24 mouse cellular contexts compared by ENCODE assay signal in the genomic region with DNA sequence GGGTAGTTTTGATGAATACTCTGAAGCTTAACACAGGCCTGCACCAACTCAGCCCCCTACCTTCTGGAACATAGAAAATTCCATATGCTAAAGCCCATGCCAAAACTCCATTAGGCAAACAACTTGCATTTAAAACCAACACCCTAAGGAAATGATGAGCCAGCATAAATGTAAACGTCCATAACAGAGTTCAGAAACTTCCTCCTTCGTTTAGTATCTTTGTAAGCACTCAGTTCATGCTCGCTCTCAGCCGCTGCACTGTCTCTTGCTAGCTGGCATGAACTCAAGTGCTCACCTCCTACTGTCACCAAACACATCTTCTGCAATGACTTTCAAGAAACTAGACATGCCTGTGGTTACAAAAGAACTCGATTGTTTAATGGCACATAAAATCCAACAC. TPM values are rescaled to one million over a fixed set of nuclear protein-coding genes. Genes with fewer than 3 reads are reported as not detected.
A peak's percentile ranks its signal among the peaks of the same experiment; 100 is the strongest.
DNase-seq lines count a peak whose midpoint lies in the region; ATAC-seq and TF ChIP-seq lines count a peak whose summit lies in the region.
"Had no signal": no experiment of that assay in that cellular context is flagged by ENCODE, and none has a peak within 500 bp of the region (broad histone marks: within the 10 kb centered on the region; RNA-seq: fewer than 3 reads in every experiment).

No protein-coding gene starts in this region.

- H3K27ac ChIP-seq in CH12.LX (ENCODE audit: insufficient read depth, low read depth): no peak overlapping the region
- H3K27ac ChIP-seq in ES-E14 (ENCODE audit: insufficient read depth, low read depth, low read length, poor library complexity, severe bottlenecking): no peak overlapping the region
- no peak overlapping the region for H3K27ac ChIP-seq in forebrain, embryonic 11.5 days (ENCODE audit: low read depth, low read length)
- H3K27ac ChIP-seq: embryonic facial prominence, embryonic 10.5 days; embryonic facial prominence, embryonic 12.5 days; forebrain, embryonic 13.5 days; forebrain, embryonic 15.5 days had no signal

- dilution Hi-C loops in CH12.LX (cut with MboI; ENCODE audit: extremely low pct_ligation_motif_present, extremely low pct_unique_long_range_greater_than_20kb, low sequenced_read_pairs): no loop called here

- no peak for TF ChIP-seq EP300 in CH12.LX (IDR thresholded peaks at IDR 0.05; ENCODE audit: low read length)

- ATAC-seq in common myeloid progenitor, adult 5-6 weeks (replicated peaks; ENCODE audit: low read depth, poor library complexity, severe bottlenecking): peak; percentile 58; the same call in 1 of the 2 replicates
- ATAC-seq in forebrain, embryonic 11.5 days (replicated peaks; ENCODE audit: low FRiP score): no peak
- ATAC-seq: activated CD4-positive, CD25-positive, alpha-beta regulatory T cell, adult 4 months; forebrain, embryonic 13.5 days; forebrain, embryonic 15.5 days; forebrain, postnatal 0 days had no signal

- H3K4me1 ChIP-seq in CH12.LX (ENCODE audit: control insufficient read depth in 1 of 2, insufficient read depth in 2 of 2) (peaks cover 0 to 15% of the 10 kb centered on the region in 2 experiments; a peak in 2 of 4 replicates), ES-E14 (ENCODE audit: control insufficient read depth in 2 of 2, insufficient read depth in 2 of 2, low read length in 2 of 2, poor library complexity in 1 of 2) (no peaks in the 10 kb centered on the region; a peak in 1 of 4 replicates)
- no peaks in the 10 kb centered on the region for H3K4me1 ChIP-seq in forebrain, embryonic 11.5 days (replicated peaks; ENCODE audit: control insufficient read depth, insufficient read depth, low read length)
- H3K4me1 ChIP-seq: embryonic facial prominence, embryonic 10.5 days; forebrain, embryonic 13.5 days; forebrain, embryonic 15.5 days had no signal

- no peak for TF ChIP-seq CTCF in CH12.LX (conservative IDR thresholded peaks at IDR 0.05 in 1 of 2, IDR thresholded peaks at IDR 0.05 in 1 of 2; ENCODE audit: low read depth in 2 of 2, low read length in 2 of 2)

- H3K9me3 ChIP-seq in CH12.LX (replicated peaks; ENCODE audit: low read length): no peaks in the 10 kb centered on the region
- H3K9me3 ChIP-seq in ES-E14 (ENCODE audit: control insufficient read depth, insufficient read depth, low read depth, low read length): no peaks in the 10 kb centered on the region
- H3K9me3 ChIP-seq in forebrain, embryonic 11.5 days (ENCODE audit: control insufficient read depth, low read length): no peaks in the 10 kb centered on the region
- H3K9me3 ChIP-seq: embryonic facial prominence, embryonic 10.5 days; embryonic facial prominence, embryonic 12.5 days; forebrain, embryonic 13.5 days; forebrain, embryonic 15.5 days had no signal

- peaks cover 0 to 37% of the 10 kb centered on the region in 2 experiments for H3K36me3 ChIP-seq in CH12.LX (replicated peaks in 1 of 2; ENCODE audit: control insufficient read depth in 1 of 2, insufficient read depth in 1 of 2, low read length in 1 of 2)
- H3K36me3 ChIP-seq in ES-E14 (ENCODE audit: control insufficient read depth, insufficient read depth, low read length, poor library complexity, severe bottlenecking): no peaks in the 10 kb centered on the region
- no peaks in the 10 kb centered on the region for H3K36me3 ChIP-seq in forebrain, embryonic 11.5 days (ENCODE audit: control insufficient read depth, insufficient read depth, low read length)
- H3K36me3 ChIP-seq: embryonic facial prominence, embryonic 12.5 days; forebrain, embryonic 15.5 days had no signal

- no peak overlapping the region for H3K4me2 ChIP-seq in CH12.LX (ENCODE audit: insufficient read depth, low read depth, poor library complexity, severe bottlenecking)
- H3K4me2 ChIP-seq in forebrain, embryonic 11.5 days (ENCODE audit: low read depth, low read length, severe bottlenecking): no peak overlapping the region
- H3K4me2 ChIP-seq: embryonic facial prominence, embryonic 12.5 days; forebrain, embryonic 13.5 days; forebrain, embryonic 15.5 days had no signal

- TF ChIP-seq POLR2A in CH12.LX (IDR thresholded peaks at IDR 0.05; ENCODE audit: low read depth, low read length): no peak

- in situ Hi-C loops in CH12.LX (cut with MboI; ENCODE audit: low pct_ligation_motif_present, low pct_unique_long_range_greater_than_20kb, low sequenced_read_pairs): no loop called here
- in situ Hi-C loops in ES-E14 (cut with MboI; ENCODE audit: low sequenced_read_pairs in 2 of 2, unreplicated experiment in 2 of 2): no loop called here

- no peaks in the 10 kb centered on the region for H3K27me3 ChIP-seq in CH12.LX (replicated peaks)
- no peaks in the 10 kb centered on the region for H3K27me3 ChIP-seq in forebrain, embryonic 11.5 days (ENCODE audit: control insufficient read depth, insufficient read depth, low read length)
- H3K27me3 ChIP-seq: embryonic facial prominence, embryonic 12.5 days; forebrain, embryonic 13.5 days; forebrain, embryonic 15.5 days had no signal

- TF ChIP-seq RAD21 in CH12.LX (IDR thresholded peaks at IDR 0.05; ENCODE audit: low read depth, low read length): no peak

- H3K4me3 ChIP-seq in CH12.LX (replicated peaks in 1 of 3; ENCODE audit: low read depth in 2 of 3, low read length in 2 of 3, poor library complexity in 1 of 3): no peak overlapping the region
- no peak overlapping the region for H3K4me3 ChIP-seq in ES-E14 (ENCODE audit: insufficient read depth in 1 of 2, low read depth in 1 of 2, low read length in 2 of 2, poor library complexity in 1 of 2, severe bottlenecking in 1 of 2)
- no peak overlapping the region for H3K4me3 ChIP-seq in forebrain, embryonic 11.5 days (ENCODE audit: low read depth, low read length)
- H3K4me3 ChIP-seq: embryonic facial prominence, embryonic 10.5 days; embryonic facial prominence, embryonic 12.5 days; forebrain, embryonic 13.5 days; forebrain, embryonic 15.5 days had no signal

- 91% methylated on average over 5 of the region's 5 CpGs for WGBS in forebrain, embryonic 11.5 days

- no peak overlapping the region for H3K9ac ChIP-seq in CH12.LX (ENCODE audit: insufficient read depth, low read depth)
- H3K9ac ChIP-seq in ES-E14 (ENCODE audit: insufficient read depth, low read depth, low read length, poor library complexity, severe bottlenecking): no peak overlapping the region
- H3K9ac ChIP-seq in forebrain, embryonic 11.5 days (ENCODE audit: low read length): no peak overlapping the region
- H3K9ac ChIP-seq: embryonic facial prominence, embryonic 12.5 days; forebrain, embryonic 13.5 days; forebrain, embryonic 15.5 days; forebrain, postnatal 0 days had no signal

- no peaks in the 10 kb centered on the region for H3K79me2 ChIP-seq in CH12.LX (replicated peaks; ENCODE audit: control insufficient read depth, extremely low read depth, insufficient read depth, poor library complexity, severe bottlenecking)

- DNase-seq in CH12.LX (ENCODE audit: extremely low read depth) (no peak), ES-E14 (ENCODE audit: low read depth, low spot score) (no peak), MEL-GATA-1-ER (ENCODE audit: extremely low read depth, low read depth) (peak; percentile 77), adipocyte (ENCODE audit: low spot score) (no peak)
- no peak for DNase-seq in right cerebral cortex, adult 2 months (ENCODE audit: low spot score in 2 of 2)
- DNase-seq in layer of hippocampus, adult 9-11 months: no peak
- no peak for DNase-seq in forebrain, embryonic 11.5 days (ENCODE audit: low spot score)
- DNase-seq: adrenal gland, adult 2 months; adrenal gland, postnatal 10 days; adrenal gland, postnatal 25 days; cerebellum, adult 11 months; cerebellum, adult 18-20 months; cerebellum, adult 8-10 months; cerebellum, adult 9-11 months; cerebellum, postnatal 14 days; cerebellum, postnatal 36 days; forebrain, postnatal 0 days had no signal

TF ChIP-seq in CH12.LX, 34 proteins besides CTCF, POLR2A, EP300 and RAD21:
- TF ChIP-seq TCF12 (IDR thresholded peaks at IDR 0.05; ENCODE audit: low read depth, low read length): no peak
- peak; percentile 59; the same call in 1 of the 2 replicates for TF ChIP-seq MAFK (IDR thresholded peaks at IDR 0.05; ENCODE audit: insufficient replicate concordance, low read length)
TF ChIP-seq in CH12.LX: peak in this region for 1.

TF ChIP-seq in ES-E14, 5 proteins besides CTCF, POLR2A, EP300 and RAD21:
- TF ChIP-seq MAFK (IDR thresholded peaks at IDR 0.05; ENCODE audit: insufficient read depth, low read depth, low read length) (peak; percentile 57), ZNF384 (IDR thresholded peaks at IDR 0.05; ENCODE audit: low read depth, low read length) (no peak)
TF ChIP-seq in ES-E14: peak in this region for 1.

RNA-seq across cellular contexts. Expression of a gene that starts 24.1 kb away (rescaled TPM):
- 0.21 and 0.93 TPM in 2 replicates for total RNA-seq in CH12.LX (2012; rRNA removed)
- 0.52 and 0.57 TPM in 2 replicates for total RNA-seq in CH12.LX (2014; rRNA removed)
- 0.37 and 0.40 TPM in 2 replicates for polyA plus RNA-seq in CH12.LX (2012; ENCODE audit: insufficient read length, low read depth)
- 0.67 and 0.69 TPM in 2 replicates for total RNA-seq in ES-E14 (2012; rRNA removed)
- 5.8 and 7.0 TPM in 2 replicates for total RNA-seq in common myeloid progenitor, adult 5-6 weeks (2017)
- 0.52 and 0.69 TPM in 2 replicates for polyA plus RNA-seq in forebrain, embryonic 11.5 days (2014; fragmentation: Nextera tagmentation; extraction: Ambion mirVana)
- polyA plus RNA-seq: activated CD4-positive, CD25-positive, alpha-beta regulatory T cell, adult 4 months; C2C12 had no signal

RNA-seq across cellular contexts. Expression of a gene that starts 32.1 kb away (rescaled TPM):
- total RNA-seq in CH12.LX (2012; rRNA removed): 26.5 and 28.0 TPM in 2 replicates
- 53.1 and 53.6 TPM in 2 replicates for total RNA-seq in CH12.LX (2014; rRNA removed)
- polyA plus RNA-seq in CH12.LX (2012; ENCODE audit: insufficient read length, low read depth): 30.2 and 32.4 TPM in 2 replicates
- total RNA-seq in ES-E14 (2012; rRNA removed): 16.8 and 17.0 TPM in 2 replicates
- total RNA-seq in common myeloid progenitor, adult 5-6 weeks (2017): 15.3 and 35.2 TPM in 2 replicates
- 27.2 and 28.0 TPM in 2 replicates for polyA plus RNA-seq in forebrain, embryonic 11.5 days (2014; fragmentation: Nextera tagmentation; extraction: Ambion mirVana)

RNA-seq across cellular contexts. Expression of a gene that starts 58.9 kb away (rescaled TPM):
- total RNA-seq in CH12.LX (2012; rRNA removed) (27.6 and 28.8 TPM in 2 replicates), CH12.LX (2014; rRNA removed) (15.8 and 16.3 TPM in 2 replicates), ES-E14 (2012; rRNA removed) (3.0 and 4.7 TPM in 2 replicates)
- polyA plus RNA-seq in CH12.LX (2012; ENCODE audit: insufficient read length, low read depth): 27.3 and 31.0 TPM in 2 replicates
- 19.0 and 22.0 TPM in 2 replicates for total RNA-seq in common myeloid progenitor, adult 5-6 weeks (2017)
- 0.49 and 0.80 TPM in 2 replicates for polyA plus RNA-seq in forebrain, embryonic 11.5 days (2014; fragmentation: Nextera tagmentation; extraction: Ambion mirVana)
